ENCODE assay signal across 19 mouse cellular contexts in the genomic region with DNA sequence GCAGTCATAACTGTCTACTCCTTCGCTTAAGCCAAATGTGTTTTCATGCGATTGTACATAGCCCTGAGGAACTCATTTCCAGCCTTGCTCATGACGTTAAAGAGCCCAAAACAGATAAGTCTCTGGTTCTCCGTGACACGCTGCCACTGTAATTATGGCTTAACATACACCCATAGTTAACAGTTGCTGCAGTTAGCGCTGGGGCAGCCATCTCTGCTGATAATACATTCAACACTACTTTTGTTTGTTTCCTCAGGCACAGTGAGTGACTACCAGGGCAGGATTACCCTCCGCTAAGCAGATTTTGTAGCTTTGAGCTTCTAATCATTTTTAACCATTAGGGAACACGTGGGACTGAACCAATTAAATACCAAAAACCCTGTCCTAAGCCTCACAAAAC.
"Had no signal": no experiment of that assay in that cellular context is flagged by ENCODE, and none has a peak within 500 bp of the region (broad histone marks: within the 10 kb centered on the region; RNA-seq: fewer than 3 reads in every experiment).

No protein-coding gene starts in this region.

- ATAC-seq: intestine, embryonic 15.5 days had no signal

- H3K9me3 ChIP-seq: intestine, embryonic 15.5 days; limb, embryonic 10.5 days; liver, embryonic 13.5 days; neural tube, embryonic 15.5 days had no signal

- H3K4me2 ChIP-seq: intestine, embryonic 15.5 days; limb, embryonic 13.5 days; liver, embryonic 13.5 days; neural tube, embryonic 12.5 days; neural tube, embryonic 15.5 days had no signal

- H3K4me1 ChIP-seq: intestine, embryonic 15.5 days; liver, embryonic 13.5 days; neural tube, embryonic 12.5 days; neural tube, embryonic 15.5 days had no signal

- H3K4me3 ChIP-seq: intestine, embryonic 15.5 days; layer of hippocampus, adult 2 months; limb, embryonic 10.5 days; limb, embryonic 13.5 days; liver, embryonic 13.5 days; neural tube, embryonic 12.5 days; neural tube, embryonic 15.5 days had no signal

- H3K36me3 ChIP-seq: intestine, embryonic 15.5 days; limb, embryonic 10.5 days; limb, embryonic 13.5 days; liver, embryonic 13.5 days; neural tube, embryonic 12.5 days; neural tube, embryonic 15.5 days had no signal

- H3K9ac ChIP-seq: intestine, embryonic 15.5 days; limb, embryonic 13.5 days; liver, embryonic 13.5 days; neural tube, embryonic 12.5 days; neural tube, embryonic 15.5 days had no signal

- H3K27me3 ChIP-seq: intestine, embryonic 15.5 days; limb, embryonic 13.5 days; liver, embryonic 13.5 days; neural tube, embryonic 12.5 days; neural tube, embryonic 15.5 days had no signal

- H3K27ac ChIP-seq: intestine, embryonic 15.5 days; kidney, postnatal 0 days; layer of hippocampus, adult 2 months; limb, embryonic 10.5 days; limb, embryonic 13.5 days; liver, embryonic 13.5 days; neural tube, embryonic 12.5 days; neural tube, embryonic 15.5 days had no signal

- DNase-seq: kidney, adult 18-20 months; kidney, postnatal 25 days; layer of hippocampus, adult 9-11 months; liver; liver, embryonic 13.5 days; lung, adult 2 months; lung, postnatal 14 days; lung, postnatal 4 days; right cerebral cortex, adult 18-20 months; right cerebral cortex, postnatal 14 days; right cerebral cortex, postnatal 4 days; thymus, postnatal 25 days had no signal
